Mouse (Mus musculus) G1E (cell line): ENCODE measurements at regions not wholly inside any gene's neighbourhood (a gene's known extent, or its start where the extent isn't known, plus 50 kb on each side); places are given as distances from the start of the nearest gene placed in this dataset.

Experiments used
- CTCF ChIP-seq: IDR thresholded peaks from 2 replicates; pipeline ENCODE4 v1.5.1; 2012; ENCODE audit warnings: low read depth, low read length, inconsistent platforms, mixed read lengths
- GATA1 ChIP-seq: IDR thresholded peaks from 2 replicates; pipeline ENCODE4 v1.6.1; 2012; ENCODE audit warnings: borderline replicate concordance, low read length, inconsistent platforms, mixed read lengths
- GATA2 ChIP-seq: IDR thresholded peaks from 2 replicates; pipeline ENCODE4 v1.6.1; 2012; ENCODE audit warnings: low read depth, low read length, inconsistent platforms, borderline replicate concordance
- POLR2AphosphoS5 ChIP-seq: IDR thresholded peaks from 2 replicates; pipeline ENCODE4 v1.6.1; 2012; ENCODE audit warnings: low read depth, low read length, inconsistent platforms; ENCODE audit not compliant: insufficient replicate concordance
- TAL1 ChIP-seq: conservative IDR thresholded peaks from 2 replicates; pipeline ENCODE4 v1.6.1; 2012; ENCODE audit warnings: low read depth, low read length, inconsistent platforms, mixed read lengths

- no peak for TF ChIP-seq CTCF
- no peak for TF ChIP-seq POLR2AphosphoS5
- TF ChIP-seq GATA2: no peak
- no peak for TF ChIP-seq TAL1
- no peak for TF ChIP-seq GATA1
These were observed 146.8 kb downstream of the Cd55b start for GRCm38 (mm10) chr1:130276005-130276404.
